Mouse (Mus musculus): ENCODE results near the gene Dtd1. TPM values are rescaled to one million over a fixed set of nuclear protein-coding genes. Genes with fewer than 3 reads are reported as not detected.

Dtd1 gene
- polyA plus RNA-seq, 1 experiment from 2014 or later, result 17.5 TPM

DNA sequence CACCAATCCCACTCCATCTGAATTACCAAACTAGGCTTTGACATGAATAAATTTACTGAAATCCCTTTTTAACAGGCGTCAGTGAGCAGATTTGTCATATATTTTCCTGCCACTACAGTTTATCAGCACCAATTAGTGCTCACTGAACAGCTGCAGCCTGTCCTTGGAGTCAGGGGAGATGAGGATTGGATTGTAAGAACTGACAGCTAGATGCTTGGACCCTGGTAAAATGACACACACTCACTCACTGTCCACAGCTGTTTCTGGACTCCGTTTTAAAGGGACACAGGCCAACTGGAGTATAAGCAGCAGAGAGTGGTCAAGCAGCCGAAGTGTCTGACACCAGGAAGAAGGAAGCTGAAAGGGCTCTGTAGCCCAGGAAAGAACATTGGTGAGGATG, 169.9 kb downstream of the Dtd1 start:
- no peak overlapping the region for H3K4me2 ChIP-seq
- no peaks in the 10 kb centered on the region for H3K9me3 ChIP-seq (replicated peaks)
- H3K4me3 ChIP-seq (replicated peaks), result no peak overlapping the region
- H3K27ac ChIP-seq (replicated peaks), result no peak overlapping the region
- H3K27me3 ChIP-seq, result no peaks in the 10 kb centered on the region
- no peak for ATAC-seq (ENCODE audit: insufficient read depth)
- no peaks in the 10 kb centered on the region for H3K4me1 ChIP-seq (replicated peaks)
- no peaks in the 10 kb centered on the region for H3K36me3 ChIP-seq (replicated peaks)
- no peak overlapping the region for H3K9ac ChIP-seq
- WGBS (ENCODE audit: insufficient replicate concordance), result 46% methylated on average over 3 of the region's 3 CpGs

DNA sequence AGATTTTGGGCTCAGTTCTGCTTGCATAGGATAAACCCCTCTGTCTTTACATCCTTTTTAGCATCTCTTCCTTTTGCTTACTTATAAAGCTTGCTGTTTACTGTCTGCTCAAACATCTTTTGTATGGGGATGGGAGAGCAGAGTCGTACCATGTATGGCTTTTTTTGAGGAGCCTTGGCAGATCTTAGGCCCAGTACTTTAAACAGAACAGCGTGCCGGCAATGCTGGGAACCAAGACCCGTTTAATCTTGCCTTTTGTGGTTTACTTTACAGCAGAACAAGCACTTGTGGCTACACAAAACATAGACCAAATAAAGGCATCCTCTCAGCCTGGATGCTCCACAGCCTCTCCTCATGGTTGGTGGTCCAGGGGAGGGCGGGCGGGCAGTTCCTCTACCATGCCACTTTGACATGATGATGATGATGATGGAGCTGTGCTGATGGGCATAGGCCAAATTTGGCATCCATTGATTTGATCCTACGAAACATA, 170.8 kb downstream of the Dtd1 start:
- Histone ChIP-seq H3K36me3 (replicated peaks) (no peaks in the 10 kb centered on the region), H3K27ac (replicated peaks) (no peak overlapping the region)
- ATAC-seq (ENCODE audit: insufficient read depth), result no peak

GRCm38 (mm10) chr2:144771841-144772240, 172.1 kb downstream of the Dtd1 start:
- Histone ChIP-seq H3K4me1 (replicated peaks) (no peaks in the 10 kb centered on the region), H3K4me2 (no peak overlapping the region), H3K9me3 (replicated peaks) (no peaks in the 10 kb centered on the region), H3K36me3 (replicated peaks) (no peaks in the 10 kb centered on the region), H3K27me3 (no peaks in the 10 kb centered on the region), H3K9ac (no peak overlapping the region), H3K4me3 (replicated peaks) (no peak overlapping the region), H3K27ac (replicated peaks) (no peak overlapping the region)
- ATAC-seq (ENCODE audit: insufficient read depth), result no peak
- WGBS (ENCODE audit: insufficient replicate concordance), result 48% methylated on average over 4 of the region's 4 CpGs

More for the DNA sequence above, 170.8 kb downstream of the Dtd1 start:
- Histone ChIP-seq H3K9me3 (replicated peaks) (no peaks in the 10 kb centered on the region), H3K9ac (no peak overlapping the region), H3K4me3 (replicated peaks) (no peak overlapping the region), H3K27me3 (no peaks in the 10 kb centered on the region), H3K4me1 (replicated peaks) (no peaks in the 10 kb centered on the region), H3K4me2 (no peak overlapping the region)
- WGBS (ENCODE audit: insufficient replicate concordance), result 73% methylated on average over 7 of the region's 7 CpGs

- WGBS (ENCODE audit: insufficient replicate concordance), result 66% methylated on average over 8 of the region's 8 CpGs
- no peaks in the 10 kb centered on the region for H3K36me3 ChIP-seq (replicated peaks)
- H3K4me3 ChIP-seq (replicated peaks), result no peak overlapping the region
- no peaks in the 10 kb centered on the region for H3K4me1 ChIP-seq (replicated peaks)
- no peak overlapping the region for H3K27ac ChIP-seq (replicated peaks)
- ATAC-seq (ENCODE audit: insufficient read depth), result no peak
- no peak overlapping the region for H3K4me2 ChIP-seq
- no peaks in the 10 kb centered on the region for H3K27me3 ChIP-seq
- no peak overlapping the region for H3K9ac ChIP-seq
- no peaks in the 10 kb centered on the region for H3K9me3 ChIP-seq (replicated peaks)
Measured at GRCm38 (mm10) chr2:144774636-144775160, 175.0 kb downstream of the Dtd1 start.

DNA sequence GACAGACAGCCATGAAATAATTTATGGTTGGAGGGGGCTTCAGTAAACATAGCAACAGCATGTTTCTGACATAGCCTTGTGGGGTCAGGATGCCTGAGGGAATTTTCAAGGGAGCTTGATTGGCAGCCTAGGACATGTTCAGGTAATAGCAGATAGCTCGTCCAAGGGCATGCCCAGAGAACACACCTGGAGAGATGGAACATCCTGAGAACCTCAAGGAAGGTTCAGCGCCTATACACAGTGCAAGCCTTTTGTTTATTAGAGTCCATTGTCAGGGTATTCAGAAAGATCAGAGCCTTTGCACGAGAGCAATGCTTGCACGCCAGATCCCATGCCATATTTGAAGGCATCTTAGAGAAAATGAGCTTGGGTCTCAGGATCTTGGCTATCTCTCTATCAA, 175.9 kb downstream of the Dtd1 start:
- H3K9ac ChIP-seq, result no peak overlapping the region
- ATAC-seq (ENCODE audit: insufficient read depth), result no peak
- no peaks in the 10 kb centered on the region for H3K36me3 ChIP-seq (replicated peaks)
- H3K9me3 ChIP-seq (replicated peaks), result no peaks in the 10 kb centered on the region
- no peak overlapping the region for H3K4me2 ChIP-seq
- no peak overlapping the region for H3K4me3 ChIP-seq (replicated peaks)
- H3K4me1 ChIP-seq (replicated peaks), result no peaks in the 10 kb centered on the region
- no peaks in the 10 kb centered on the region for H3K27me3 ChIP-seq
- H3K27ac ChIP-seq (replicated peaks), result no peak overlapping the region
- 65% methylated on average over 4 of the region's 4 CpGs for WGBS (ENCODE audit: insufficient replicate concordance)

- no peak overlapping the region for H3K4me2 ChIP-seq
- no peaks in the 10 kb centered on the region for H3K27me3 ChIP-seq
- no peak overlapping the region for H3K4me3 ChIP-seq (replicated peaks)
- 50% methylated on average over 7 of the region's 7 CpGs for WGBS (ENCODE audit: insufficient replicate concordance)
- H3K27ac ChIP-seq (replicated peaks), result no peak overlapping the region
- H3K9me3 ChIP-seq (replicated peaks), result no peaks in the 10 kb centered on the region
- no peaks in the 10 kb centered on the region for H3K36me3 ChIP-seq (replicated peaks)
- H3K4me1 ChIP-seq (replicated peaks), result no peaks in the 10 kb centered on the region
- H3K9ac ChIP-seq, result no peak overlapping the region
- ATAC-seq (ENCODE audit: insufficient read depth), result no peak
Measured at GRCm38 (mm10) chr2:144779263-144779662, 179.6 kb downstream of the Dtd1 start.

DNA sequence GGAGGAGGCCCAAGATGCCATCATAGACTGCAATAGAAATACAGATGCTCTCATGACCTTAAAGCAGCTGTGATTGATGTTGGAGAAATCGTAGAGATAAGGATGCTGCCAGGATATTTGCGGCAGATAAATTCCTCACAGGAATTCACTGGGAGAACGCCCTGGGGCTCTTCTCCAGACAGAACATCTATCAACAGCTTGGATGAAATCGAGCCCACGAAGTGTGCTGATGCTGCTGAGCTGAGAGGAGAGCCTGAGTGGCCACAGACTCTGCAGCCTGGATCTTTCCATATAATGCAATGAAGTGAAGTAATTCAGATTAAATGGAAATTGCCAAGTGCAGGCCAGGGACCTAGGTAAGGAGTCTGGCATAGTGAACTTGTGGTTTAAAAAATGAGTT, 181.0 kb downstream of the Dtd1 start:
- WGBS (ENCODE audit: insufficient replicate concordance), result 58% methylated on average over 5 of the region's 5 CpGs
- no peak for ATAC-seq (ENCODE audit: insufficient read depth)
- Histone ChIP-seq H3K36me3 (replicated peaks) (no peaks in the 10 kb centered on the region), H3K4me1 (replicated peaks) (no peaks in the 10 kb centered on the region), H3K9ac (no peak overlapping the region), H3K4me2 (no peak overlapping the region), H3K27ac (replicated peaks) (no peak overlapping the region), H3K4me3 (replicated peaks) (no peak overlapping the region), H3K27me3 (no peaks in the 10 kb centered on the region), H3K9me3 (replicated peaks) (no peaks in the 10 kb centered on the region)

GRCm38 (mm10) chr2:144781871-144782270, 182.2 kb downstream of the Dtd1 start:
- H3K36me3 ChIP-seq (replicated peaks), result no peaks in the 10 kb centered on the region
- 51% methylated on average over 3 of the region's 3 CpGs for WGBS (ENCODE audit: insufficient replicate concordance)
- no peaks in the 10 kb centered on the region for H3K9me3 ChIP-seq (replicated peaks)
- no peak overlapping the region for H3K27ac ChIP-seq (replicated peaks)
- H3K4me3 ChIP-seq (replicated peaks), result no peak overlapping the region
- H3K4me1 ChIP-seq (replicated peaks), result no peaks in the 10 kb centered on the region
- ATAC-seq (ENCODE audit: insufficient read depth), result no peak
- no peak overlapping the region for H3K9ac ChIP-seq
- H3K27me3 ChIP-seq, result no peaks in the 10 kb centered on the region
- H3K4me2 ChIP-seq, result no peak overlapping the region

GRCm38 (mm10) chr2:144782481-144782880, 182.8 kb downstream of the Dtd1 start:
- WGBS (ENCODE audit: insufficient replicate concordance), result 60% methylated on average over 4 of the region's 4 CpGs
- no peak for ATAC-seq (ENCODE audit: insufficient read depth)

DNA sequence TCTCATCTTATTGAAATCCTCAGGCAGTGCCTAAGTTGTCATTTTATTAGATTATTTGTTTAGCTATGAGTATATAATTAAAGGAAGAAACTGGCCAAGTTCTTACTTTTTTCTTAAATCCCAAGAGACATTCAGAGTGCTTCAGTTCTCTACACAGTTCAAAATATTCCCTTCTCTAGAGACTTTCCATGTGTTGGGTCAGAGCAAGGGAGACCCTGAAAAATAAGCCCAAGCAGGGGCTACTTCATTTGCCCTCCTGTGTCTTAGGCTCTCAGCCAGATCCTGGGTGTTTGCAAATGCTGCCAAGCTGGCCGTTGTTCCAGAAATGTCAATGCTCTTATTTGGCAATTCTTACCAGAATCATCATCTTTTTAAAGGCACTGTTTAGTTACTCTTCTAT, 183.5 kb downstream of the Dtd1 start:
- Histone ChIP-seq H3K27ac (replicated peaks) (no peak overlapping the region), H3K4me1 (replicated peaks) (no peaks in the 10 kb centered on the region), H3K9ac (no peak overlapping the region), H3K4me2 (no peak overlapping the region), H3K36me3 (replicated peaks) (no peaks in the 10 kb centered on the region), H3K9me3 (replicated peaks) (no peaks in the 10 kb centered on the region), H3K4me3 (replicated peaks) (no peak overlapping the region), H3K27me3 (no peaks in the 10 kb centered on the region)
- 65% methylated on average over 1 of the region's 1 CpGs for WGBS (ENCODE audit: insufficient replicate concordance)
- ATAC-seq (ENCODE audit: insufficient read depth), result no peak

More at GRCm38 (mm10) chr2:144782481-144782880, 182.8 kb downstream of the Dtd1 start:
- Histone ChIP-seq H3K9ac (no peak overlapping the region), H3K4me1 (replicated peaks) (no peaks in the 10 kb centered on the region), H3K27ac (replicated peaks) (no peak overlapping the region), H3K4me2 (no peak overlapping the region), H3K27me3 (no peaks in the 10 kb centered on the region), H3K9me3 (replicated peaks) (no peaks in the 10 kb centered on the region), H3K36me3 (replicated peaks) (no peaks in the 10 kb centered on the region), H3K4me3 (replicated peaks) (no peak overlapping the region)

- Histone ChIP-seq H3K36me3 (replicated peaks) (no peaks in the 10 kb centered on the region), H3K9ac (no peak overlapping the region), H3K9me3 (replicated peaks) (no peaks in the 10 kb centered on the region), H3K27ac (replicated peaks) (no peak overlapping the region), H3K27me3 (no peaks in the 10 kb centered on the region), H3K4me2 (no peak overlapping the region), H3K4me1 (replicated peaks) (no peaks in the 10 kb centered on the region), H3K4me3 (replicated peaks) (no peak overlapping the region)
- WGBS (ENCODE audit: insufficient replicate concordance), result 67% methylated on average over 6 of the region's 6 CpGs
- ATAC-seq (ENCODE audit: insufficient read depth), result no peak
Measured at GRCm38 (mm10) chr2:144783831-144784230, 184.1 kb downstream of the Dtd1 start.

DNA sequence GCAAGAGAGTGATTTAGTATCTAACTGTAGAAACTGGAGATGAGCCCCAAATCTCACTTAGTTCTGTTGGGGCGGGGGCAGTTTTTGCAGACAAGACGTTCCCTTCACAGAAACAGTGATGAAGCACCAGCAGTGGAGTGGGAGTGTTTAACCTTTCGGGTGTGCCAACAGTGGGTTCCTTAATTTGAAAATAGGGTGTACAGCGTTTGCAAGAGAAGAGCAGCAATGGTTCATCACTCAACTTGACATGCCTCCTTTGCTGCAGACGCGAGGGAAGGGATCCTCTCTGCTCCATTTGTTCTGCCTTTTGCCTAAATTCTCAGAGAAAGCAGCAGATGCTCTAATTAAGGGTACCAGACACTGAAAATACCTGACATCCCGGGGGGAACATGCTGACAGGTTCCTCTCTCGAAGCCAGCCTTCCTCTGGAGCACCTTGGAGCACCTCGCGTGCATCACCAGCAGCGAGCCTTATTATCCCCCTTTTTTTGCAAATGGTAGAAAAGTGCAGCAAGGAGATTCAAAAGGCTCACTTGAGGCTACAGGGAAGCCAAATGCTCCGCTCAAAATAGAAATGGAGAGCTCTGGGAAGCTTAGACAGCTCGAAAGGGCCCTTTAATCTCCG, 192.1 kb downstream of the Dtd1 start:
- Histone ChIP-seq H3K4me3 (replicated peaks) (no peak overlapping the region), H3K4me2 (no peak overlapping the region), H3K9me3 (replicated peaks) (no peaks in the 10 kb centered on the region), H3K36me3 (replicated peaks) (no peaks in the 10 kb centered on the region), H3K4me1 (replicated peaks) (no peaks in the 10 kb centered on the region), H3K27me3 (no peaks in the 10 kb centered on the region), H3K27ac (replicated peaks) (no peak overlapping the region), H3K9ac (no peak overlapping the region)
- no peak for ATAC-seq (ENCODE audit: insufficient read depth)
- 63% methylated on average over 14 of the region's 14 CpGs for WGBS (ENCODE audit: insufficient replicate concordance)
